Mouse (Mus musculus): ENCODE measurements around the gene Gm9508. TPM values are rescaled to one million over a fixed set of nuclear protein-coding genes. Genes with fewer than 3 reads are reported as not detected.
A peak's percentile ranks its signal among the peaks of the same experiment; 100 is the strongest.
"Not testable (repeated sequence)": the region's sequence is repeated elsewhere in the genome, so short reads cannot be mapped to it uniquely, and the experiment has no call there.

The Gm9508 gene
- polyA plus RNA-seq, 1 experiment, result not detected

DNA sequence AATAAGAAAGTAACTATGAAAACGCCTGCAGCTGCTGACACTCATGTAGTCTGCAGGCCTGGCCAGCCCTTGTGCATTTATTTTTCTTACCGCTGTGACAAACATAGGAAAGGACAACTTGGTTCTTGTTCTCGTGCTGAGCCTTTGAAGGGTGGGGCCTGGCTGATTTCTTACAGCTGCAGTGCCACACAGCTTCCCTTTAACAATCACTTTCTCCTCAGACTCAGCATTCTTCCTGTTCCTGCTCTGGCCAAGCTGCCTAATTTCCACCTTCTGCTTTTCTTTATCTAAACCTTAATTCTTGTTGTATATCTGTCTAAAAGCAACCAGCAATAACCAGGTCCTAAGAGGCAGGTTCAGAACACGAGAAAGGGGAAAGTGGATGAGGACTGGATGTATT, 16.7 kb upstream of the Gm9508 start:
- H3K36me3 ChIP-seq (ENCODE audit: control insufficient read depth, insufficient read depth), result no peaks in the 10 kb centered on the region
- no peaks in the 10 kb centered on the region for H3K27me3 ChIP-seq (ENCODE audit: control insufficient read depth, insufficient read depth, insufficient read length)
- TF ChIP-seq TCF12 (IDR thresholded peaks at IDR 0.05; ENCODE audit: insufficient read depth, poor library complexity, severe bottlenecking), result no peak
- no peak overlapping the region for H3ac ChIP-seq (ENCODE audit: control insufficient read depth, insufficient read length)
- H3K79me2 ChIP-seq (ENCODE audit: control insufficient read depth, insufficient read depth), result no peaks in the 10 kb centered on the region
- no peak overlapping the region for H3K4me2 ChIP-seq (ENCODE audit: low read depth)
- H3K4me3 ChIP-seq, result no peak overlapping the region

DNA sequence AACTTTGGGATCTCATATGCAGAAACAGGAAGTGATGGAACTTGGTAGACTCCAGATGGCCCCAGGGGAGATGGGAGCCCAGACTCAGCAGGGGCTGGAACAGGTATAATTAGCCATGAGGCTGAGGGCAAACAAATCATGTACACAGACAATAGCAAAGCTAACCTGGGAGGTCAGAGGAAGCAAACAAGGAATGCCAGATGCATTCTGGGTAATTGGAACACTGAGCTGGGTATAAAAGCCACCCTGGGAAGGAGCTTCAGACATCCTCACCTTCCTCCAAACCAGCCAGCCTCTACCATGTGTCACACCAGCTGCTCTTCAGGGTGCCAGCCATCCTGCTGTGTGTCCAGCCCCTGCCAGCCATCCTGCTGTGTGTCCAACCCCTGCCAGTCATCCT, 14.1 kb upstream of the Gm9508 start, which contains the start of gene Gm10024:
TSS of gene Gm10024 (plus strand) at position 301 of the 400 bp plus-strand sequence.
- not testable (repeated sequence) for H3K4me2 ChIP-seq (ENCODE audit: low read depth); H3K4me3 ChIP-seq; H3K36me3 ChIP-seq (ENCODE audit: control insufficient read depth, insufficient read depth); H3ac ChIP-seq (ENCODE audit: control insufficient read depth, insufficient read length); H3K79me2 ChIP-seq (ENCODE audit: control insufficient read depth, insufficient read depth); H3K27me3 ChIP-seq (ENCODE audit: control insufficient read depth, insufficient read depth, insufficient read length)

DNA sequence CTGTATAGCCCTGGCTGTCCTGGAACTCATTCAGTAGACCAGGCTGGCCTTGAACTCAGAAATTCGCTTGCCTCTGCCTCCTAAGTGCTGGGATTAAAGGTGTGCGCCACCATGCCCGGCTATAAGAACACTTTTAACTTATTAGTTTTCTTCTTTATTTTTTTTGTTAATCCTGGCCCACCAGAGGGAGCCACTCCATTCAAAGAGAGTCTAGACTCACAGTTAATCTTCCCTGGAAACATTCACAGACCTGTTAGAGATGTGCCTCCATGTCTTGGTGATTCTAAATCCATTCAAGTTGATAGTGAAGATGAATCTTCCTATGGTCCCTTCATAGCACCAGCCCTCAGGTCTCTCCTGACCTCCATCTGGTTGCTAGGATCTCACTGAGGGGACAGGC, 12.8 kb upstream of the Gm9508 start:
- no peak overlapping the region for H3K4me2 ChIP-seq (ENCODE audit: low read depth)

DNA sequence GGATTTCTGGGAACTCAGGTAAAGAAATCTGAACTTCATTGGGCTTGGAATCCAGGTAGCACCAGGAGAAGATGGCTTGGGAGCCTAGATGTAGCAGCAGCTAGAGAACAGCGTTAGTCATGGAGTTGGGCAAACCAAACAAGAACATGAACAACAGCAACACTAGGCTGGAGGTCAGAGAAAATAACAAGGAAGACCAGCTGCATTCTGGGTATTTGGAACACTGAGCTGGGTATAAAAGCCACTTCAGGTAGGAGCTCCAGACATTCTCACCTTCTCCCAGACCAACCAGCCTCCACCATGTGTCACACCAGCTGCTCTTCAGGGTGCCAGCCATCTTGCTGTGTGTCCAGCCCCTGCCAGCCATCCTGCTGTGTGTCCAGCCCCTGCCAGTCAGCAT, 9.3 kb upstream of the Gm9508 start, which contains the start of gene Gm10272:
TSS of gene Gm10272 (plus strand) at position 301 of the 400 bp plus-strand sequence.
- no peak within 1 kb of the TSS for H3K4me2 ChIP-seq (ENCODE audit: low read depth)
- H3K27me3 ChIP-seq (ENCODE audit: control insufficient read depth, insufficient read depth, insufficient read length), result no peaks in the 10 kb centered on the region
- H3K4me3 ChIP-seq, result no peak within 1 kb of the TSS
- H3ac ChIP-seq (ENCODE audit: control insufficient read depth, insufficient read length), result no peak within 1 kb of the TSS
- H3K36me3 ChIP-seq (ENCODE audit: control insufficient read depth, insufficient read depth), result no peaks in the 10 kb centered on the region
- TF ChIP-seq MAX (IDR thresholded peaks at IDR 0.05; ENCODE audit: low read depth) (no peak), E2F4 (IDR thresholded peaks at IDR 0.05; ENCODE audit: insufficient read depth) (no peak), POLR2AphosphoS2 (IDR thresholded peaks at IDR 0.05; ENCODE audit: insufficient read length, low read depth) (no peak), TCF3 (IDR thresholded peaks at IDR 0.05; ENCODE audit: insufficient read length, low read depth) (no peak), CEBPB (IDR thresholded peaks at IDR 0.05; ENCODE audit: insufficient read depth, poor library complexity, severe bottlenecking) (no peak), POLR2A (IDR thresholded peaks at IDR 0.05; ENCODE audit: insufficient read length, low read depth) (no peak), USF1 (IDR thresholded peaks at IDR 0.05; ENCODE audit: low read depth) (no peak), MYOG (IDR thresholded peaks at IDR 0.05; ENCODE audit: control insufficient read depth in 1 of 3, insufficient read depth in 1 of 3, insufficient read length in 2 of 3, low read depth in 2 of 3) (no peak), SRF (IDR thresholded peaks at IDR 0.05; ENCODE audit: control insufficient read depth, insufficient read length, low read depth) (no peak), TCF12 (IDR thresholded peaks at IDR 0.05; ENCODE audit: insufficient read depth, poor library complexity, severe bottlenecking) (no peak), MYOD1 (IDR thresholded peaks at IDR 0.05; ENCODE audit: control insufficient read depth in 1 of 3, insufficient read length in 2 of 3, low read depth in 2 of 3) (no peak), REST (IDR thresholded peaks at IDR 0.05; ENCODE audit: insufficient read depth, insufficient read length) (no peak)
- H3K79me2 ChIP-seq (ENCODE audit: control insufficient read depth, insufficient read depth), result no peaks in the 10 kb centered on the region

More for the DNA sequence above, 12.8 kb upstream of the Gm9508 start:
- Histone ChIP-seq H3K27me3 (ENCODE audit: control insufficient read depth, insufficient read depth, insufficient read length) (no peaks in the 10 kb centered on the region), H3K36me3 (ENCODE audit: control insufficient read depth, insufficient read depth) (no peaks in the 10 kb centered on the region), H3K79me2 (ENCODE audit: control insufficient read depth, insufficient read depth) (no peaks in the 10 kb centered on the region), H3ac (ENCODE audit: control insufficient read depth, insufficient read length) (no peak overlapping the region), H3K4me3 (no peak overlapping the region)
- TF ChIP-seq USF1 (IDR thresholded peaks at IDR 0.05; ENCODE audit: low read depth), result no peak
- TF ChIP-seq POLR2AphosphoS2 (IDR thresholded peaks at IDR 0.05; ENCODE audit: insufficient read length, low read depth), result no peak
- no peak for TF ChIP-seq CEBPB (IDR thresholded peaks at IDR 0.05; ENCODE audit: insufficient read depth, poor library complexity, severe bottlenecking)
- no peak for TF ChIP-seq MAX (IDR thresholded peaks at IDR 0.05; ENCODE audit: low read depth)
- no peak for TF ChIP-seq MYOD1 (IDR thresholded peaks at IDR 0.05; ENCODE audit: control insufficient read depth in 1 of 3, insufficient read length in 2 of 3, low read depth in 2 of 3)
- TF ChIP-seq SRF (IDR thresholded peaks at IDR 0.05; ENCODE audit: control insufficient read depth, insufficient read length, low read depth), result no peak
- TF ChIP-seq MYOG (IDR thresholded peaks at IDR 0.05; ENCODE audit: control insufficient read depth in 1 of 3, insufficient read depth in 1 of 3, insufficient read length in 2 of 3, low read depth in 2 of 3), result no peak
- no peak for TF ChIP-seq TCF12 (IDR thresholded peaks at IDR 0.05; ENCODE audit: insufficient read depth, poor library complexity, severe bottlenecking)
- TF ChIP-seq TCF3 (IDR thresholded peaks at IDR 0.05; ENCODE audit: insufficient read length, low read depth), result no peak

DNA sequence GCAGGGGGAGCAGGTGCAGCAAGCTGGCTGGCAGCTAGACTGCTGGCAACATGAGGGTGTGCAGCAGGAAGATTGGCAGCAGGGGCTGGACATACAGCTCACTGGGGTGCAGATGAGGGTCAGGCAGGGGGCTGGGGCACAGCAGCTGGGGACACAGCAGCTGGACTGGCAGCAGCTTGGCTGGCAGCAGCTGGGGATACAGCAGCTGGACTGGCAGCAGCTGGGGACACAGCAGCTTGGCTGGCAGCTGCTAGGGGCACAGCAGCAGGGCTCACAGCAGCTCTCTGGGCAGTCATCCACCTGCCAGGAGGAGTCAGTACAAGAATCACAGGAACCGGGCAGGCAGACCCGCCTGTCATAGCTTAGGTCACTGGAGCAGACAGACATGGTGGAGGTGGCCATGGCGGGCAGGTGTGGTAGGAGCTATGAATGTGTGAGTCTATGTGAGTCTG, 6.7 kb downstream of the Gm9508 start, which contains the start of gene Gm19402:
TSS of gene Gm19402 (minus strand) at position 402 of the 452 bp plus-strand sequence.
- H3ac ChIP-seq (ENCODE audit: control insufficient read depth, insufficient read length), result not testable (repeated sequence)
- TF ChIP-seq MYOG (IDR thresholded peaks at IDR 0.05; ENCODE audit: control insufficient read depth in 1 of 3, insufficient read depth in 1 of 3, insufficient read length in 2 of 3, low read depth in 2 of 3), result peak in 2 of 3 experiments; percentile 48 to 74
- peak in 2 of 3 experiments; percentile 30 to 72 for TF ChIP-seq MYOD1 (IDR thresholded peaks at IDR 0.05; ENCODE audit: control insufficient read depth in 1 of 3, insufficient read length in 2 of 3, low read depth in 2 of 3)
- peak; percentile 80 for TF ChIP-seq TCF3 (IDR thresholded peaks at IDR 0.05; ENCODE audit: insufficient read length, low read depth)

DNA sequence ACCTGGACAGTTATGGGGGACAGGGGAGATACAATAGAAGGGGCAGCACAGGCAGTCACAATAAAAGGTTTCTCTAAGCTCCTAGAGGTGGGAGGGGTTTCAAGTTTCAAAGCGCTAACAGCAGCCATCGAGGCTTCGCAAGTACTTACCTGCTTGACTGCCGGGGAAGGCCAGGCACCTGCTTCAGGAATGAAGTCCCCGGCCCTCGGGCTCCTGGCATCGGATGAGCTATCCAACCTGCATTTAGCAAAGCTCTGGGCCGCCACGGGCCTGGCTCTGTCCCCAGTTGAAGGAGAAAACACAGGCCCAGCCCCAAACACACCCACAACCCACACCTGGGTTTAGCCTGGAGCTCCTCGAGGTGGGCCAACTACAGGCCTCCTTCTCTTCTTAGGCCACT, 10.0 kb downstream of the Gm9508 start:
- Histone ChIP-seq H3K36me3 (ENCODE audit: control insufficient read depth, insufficient read depth) (no peaks in the 10 kb centered on the region), H3K4me3 (no peak overlapping the region), H3ac (ENCODE audit: control insufficient read depth, insufficient read length) (no peak overlapping the region), H3K27me3 (ENCODE audit: control insufficient read depth, insufficient read depth, insufficient read length) (peaks cover 68% of the 10 kb centered on the region), H3K4me2 (ENCODE audit: low read depth) (no peak overlapping the region), H3K79me2 (ENCODE audit: control insufficient read depth, insufficient read depth) (no peaks in the 10 kb centered on the region)
- TF ChIP-seq E2F4 (IDR thresholded peaks at IDR 0.05; ENCODE audit: insufficient read depth) (no peak), REST (IDR thresholded peaks at IDR 0.05; ENCODE audit: insufficient read depth, insufficient read length) (no peak), POLR2A (IDR thresholded peaks at IDR 0.05; ENCODE audit: insufficient read length, low read depth) (no peak), SRF (IDR thresholded peaks at IDR 0.05; ENCODE audit: control insufficient read depth, insufficient read length, low read depth) (no peak), POLR2AphosphoS2 (IDR thresholded peaks at IDR 0.05; ENCODE audit: insufficient read length, low read depth) (no peak), MAX (IDR thresholded peaks at IDR 0.05; ENCODE audit: low read depth) (no peak)

More for the DNA sequence above, 6.7 kb downstream of the Gm9508 start, which contains the start of gene Gm19402:
- not testable (repeated sequence) for H3K4me2 ChIP-seq (ENCODE audit: low read depth); H3K4me3 ChIP-seq; H3K36me3 ChIP-seq (ENCODE audit: control insufficient read depth, insufficient read depth); H3K79me2 ChIP-seq (ENCODE audit: control insufficient read depth, insufficient read depth)
- peaks cover 52% of the 10 kb centered on the region for H3K27me3 ChIP-seq (ENCODE audit: control insufficient read depth, insufficient read depth, insufficient read length)
